Mouse (Mus musculus) liver, embryonic 11.5 days (tissue): ENCODE data around the gene Atf2. TPM values are rescaled to one million over a fixed set of nuclear protein-coding genes. Genes with fewer than 3 reads are reported as not detected.

Source experiments
- ATAC-seq: fragments of 200-750 bp; cut with Nextera tagmentation; replicated peaks from 2 replicates; pipeline ENCODE4 v1.8.0; 2017; ENCODE audit warnings: moderate number of reproducible peaks, mild to moderate bottlenecking, moderate TSS enrichment, moderate library complexity; ENCODE audit not compliant: low FRiP score
- DNase-seq: peaks from one replicate; pipeline ENCODE4 v3.0.0-alpha.2; 2017; ENCODE audit warnings: low spot score
- H3K27ac ChIP-seq: fragments of 300-500 bp; sonication (generic); 2 replicates; pipeline ENCODE4 v1.5.1; 2014; ENCODE audit warnings: mild to moderate bottlenecking, low read depth, low read length, control low read depth
- H3K27me3 ChIP-seq: fragments of 300-500 bp; sonication (generic); replicated peaks from 2 replicates; pipeline ENCODE4 v1.6.1; 2014; ENCODE audit warnings: low read length, mixed read lengths; ENCODE audit not compliant: control insufficient read depth, insufficient read depth
- H3K36me3 ChIP-seq: fragments of 300-500 bp; sonication (generic); 2 replicates; pipeline ENCODE4 v1.6.1; 2014; ENCODE audit warnings: mild to moderate bottlenecking, low read length, moderate library complexity, mixed read lengths; ENCODE audit not compliant: control insufficient read depth, insufficient read depth
- H3K4me1 ChIP-seq: fragments of 300-500 bp; sonication (generic); replicated peaks from 2 replicates; pipeline ENCODE4 v1.6.1; 2014; ENCODE audit warnings: low read length, mixed read lengths; ENCODE audit not compliant: control insufficient read depth, insufficient read depth
- H3K4me2 ChIP-seq: fragments of 300-500 bp; sonication (generic); 2 replicates; pipeline ENCODE4 v1.6.1; 2014; ENCODE audit warnings: mild to moderate bottlenecking, control low read depth, moderate library complexity
- H3K4me3 ChIP-seq: fragments of 300-500 bp; sonication (generic); 2 replicates; pipeline ENCODE4 v1.5.1; 2014; ENCODE audit warnings: low read depth, low read length, control low read depth
- H3K9ac ChIP-seq: fragments of 300-500 bp; sonication (generic); 2 replicates; pipeline ENCODE4 v1.6.1; 2014; ENCODE audit warnings: low read depth, low read length, control low read depth
- H3K9me3 ChIP-seq: fragments of 300-500 bp; sonication (generic); 2 replicates; pipeline ENCODE4 v1.6.1; 2016; ENCODE audit warnings: low read length, inconsistent platforms, mixed read lengths; ENCODE audit not compliant: control insufficient read depth
- WGBS: fragments of 180-500 bp; shearing (Covaris S2); extraction: QIAGEN DNeasy Blood & Tissue Kit; methylation state at CpG from one replicate; pipeline ENCODE4 v1.1.7; 2014; 5-methylcytosine and 5-hydroxymethylcytosine counted together
- polyA plus RNA-seq: library from polyadenylated mRNA; unstranded; fragments of >200 nt; fragmentation: Nextera tagmentation; extraction: Ambion mirVana; gene quantifications from 2 replicates; pipeline ENCODE4 v1.2.1, GENCODE M21; 2014

Atf2 gene
- polyA plus RNA-seq, 1 experiment from 2014 or later = 46.8 TPM

DNA sequence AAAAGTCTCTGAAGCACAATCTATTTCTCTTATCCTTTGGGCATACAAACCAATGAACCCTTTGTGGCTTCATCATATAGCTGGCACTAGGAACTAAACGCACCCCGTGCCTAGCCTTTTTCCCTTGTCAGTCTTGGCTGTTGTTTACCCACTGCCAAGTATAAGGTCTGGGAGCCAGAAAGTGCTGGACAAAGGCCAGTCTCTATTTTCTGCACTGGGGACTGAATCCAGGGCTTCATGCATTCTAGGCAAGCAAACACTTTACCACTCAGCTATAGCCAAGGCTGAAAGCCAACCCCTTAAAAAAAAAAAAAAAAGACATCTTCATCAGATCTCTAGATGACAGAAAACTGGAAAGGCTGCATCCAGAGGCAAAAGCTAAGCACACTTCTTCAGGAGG, 102.1 kb downstream of the Atf2 start:
- no peaks in the 10 kb centered on the region for H3K9me3 ChIP-seq
- H3K9ac ChIP-seq = no peak overlapping the region
- no peak for DNase-seq
- peaks cover 5% of the 10 kb centered on the region; the same call in 1 of the 2 replicates for H3K27me3 ChIP-seq
- WGBS = 85% methylated on average over 2 of the region's 2 CpGs
- no peak overlapping the region for H3K4me3 ChIP-seq
- no peak for ATAC-seq
- H3K4me1 ChIP-seq = no peaks in the 10 kb centered on the region
- H3K4me2 ChIP-seq = no peak overlapping the region
- no peak overlapping the region for H3K27ac ChIP-seq
- no peaks in the 10 kb centered on the region for H3K36me3 ChIP-seq

DNA sequence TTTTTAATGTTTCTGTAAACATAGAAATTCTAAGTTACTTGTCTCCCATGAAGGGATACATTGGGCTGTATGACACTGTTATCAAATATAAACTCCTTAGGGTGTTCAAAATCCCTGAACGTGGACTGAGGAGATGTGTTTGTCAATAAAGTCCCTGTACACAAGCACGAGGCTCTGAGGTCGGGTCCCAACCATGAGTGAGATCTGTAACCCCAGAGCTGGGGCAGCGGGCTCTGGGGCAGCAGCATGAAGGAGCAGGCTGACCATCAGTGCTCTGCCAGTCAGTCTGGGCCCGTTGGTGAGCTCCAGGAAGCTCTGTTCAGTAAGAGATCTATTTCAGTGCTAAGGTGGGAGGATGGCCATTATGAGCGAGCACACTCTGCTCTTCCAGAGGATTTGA, 104.0 kb downstream of the Atf2 start:
- ATAC-seq = no peak
- Histone ChIP-seq H3K9me3 (no peaks in the 10 kb centered on the region), H3K9ac (no peak overlapping the region), H3K4me3 (no peak overlapping the region), H3K4me1 (no peaks in the 10 kb centered on the region), H3K27ac (no peak overlapping the region), H3K27me3 (peaks cover 5% of the 10 kb centered on the region; the same call in 1 of the 2 replicates), H3K4me2 (no peak overlapping the region), H3K36me3 (no peaks in the 10 kb centered on the region)
- WGBS = 65% methylated on average over 6 of the region's 6 CpGs
- no peak for DNase-seq

DNA sequence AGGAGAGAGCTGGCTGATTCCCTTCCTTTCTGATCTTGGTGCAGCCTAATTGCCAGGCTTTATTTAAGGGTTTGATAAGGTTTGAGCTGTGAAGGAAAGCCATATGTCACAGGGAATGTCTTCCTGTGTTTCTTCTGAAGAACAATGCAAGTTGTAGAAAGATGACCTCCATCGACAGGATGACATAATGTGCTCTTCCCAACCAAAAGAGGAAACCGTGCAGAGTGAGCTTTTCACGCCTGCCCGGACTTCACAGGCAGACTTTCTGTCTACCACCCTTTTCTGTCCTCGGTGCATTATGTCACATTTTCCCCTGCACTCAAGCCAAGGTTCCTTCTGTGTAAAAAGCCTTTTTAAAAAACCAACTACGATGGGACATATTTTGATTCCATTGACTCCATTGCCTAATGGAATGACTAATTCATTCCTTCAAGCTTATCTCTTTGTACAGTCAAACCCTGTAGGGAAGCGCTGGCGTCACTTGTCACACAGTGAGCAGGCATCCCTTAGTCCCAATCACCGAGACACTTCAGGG, 110.0 kb downstream of the Atf2 start:
- 27% methylated on average over 9 of the region's 9 CpGs for WGBS
- Histone ChIP-seq H3K9me3 (no peaks in the 10 kb centered on the region), H3K4me1 (no peaks in the 10 kb centered on the region), H3K36me3 (no peaks in the 10 kb centered on the region), H3K27me3 (peaks cover 6% of the 10 kb centered on the region), H3K4me2 (0 out of 2 replicates have a peak overlapping the region, but pooled peaks have one; percentile 6), H3K27ac (no peak overlapping the region), H3K4me3 (no peak overlapping the region), H3K9ac (no peak overlapping the region)
- DNase-seq (no peak), ATAC-seq (no peak)

DNA sequence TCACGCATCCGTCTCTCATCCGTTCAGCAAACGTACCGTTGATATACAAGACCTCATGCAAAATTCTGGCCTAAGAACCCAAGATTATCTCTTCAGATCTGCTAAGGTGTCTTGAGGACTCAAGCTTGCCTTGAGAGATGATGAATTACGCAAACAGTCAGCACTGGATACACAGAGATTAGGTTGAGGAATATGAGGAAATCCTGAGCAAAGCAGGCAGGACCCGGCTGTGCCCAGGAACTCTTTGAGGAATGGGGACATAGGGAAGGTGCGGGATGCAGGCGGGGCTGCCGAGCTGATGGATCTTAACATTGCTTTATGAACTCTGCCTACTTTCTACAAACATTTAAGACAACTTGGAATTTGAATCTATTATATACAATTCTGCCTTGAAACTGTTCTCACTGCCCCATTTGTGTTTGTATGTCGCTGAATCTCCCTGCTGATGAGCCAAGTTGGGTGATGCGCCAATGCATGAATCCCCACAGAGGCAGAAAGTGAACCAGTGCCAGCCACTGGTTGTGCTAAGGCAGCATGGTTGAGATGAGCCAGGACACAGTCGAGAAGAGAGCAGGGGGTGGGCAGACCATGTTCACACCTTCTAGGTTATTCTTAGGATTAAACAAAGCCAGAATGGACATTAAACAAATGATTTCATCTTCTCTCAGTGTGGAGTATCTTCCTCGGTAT, 112.0 kb downstream of the Atf2 start:
- no peaks in the 10 kb centered on the region for H3K9me3 ChIP-seq
- H3K4me1 ChIP-seq = no peaks in the 10 kb centered on the region
- H3K4me3 ChIP-seq = no peak overlapping the region
- H3K27me3 ChIP-seq = peaks cover 19% of the 10 kb centered on the region
- DNase-seq (no peak), ATAC-seq (no peak)
- no peak overlapping the region for H3K4me2 ChIP-seq
- 83% methylated on average over 14 of the region's 14 CpGs for WGBS
- H3K27ac ChIP-seq = no peak overlapping the region
- H3K36me3 ChIP-seq = no peaks in the 10 kb centered on the region
- no peak overlapping the region for H3K9ac ChIP-seq

DNA sequence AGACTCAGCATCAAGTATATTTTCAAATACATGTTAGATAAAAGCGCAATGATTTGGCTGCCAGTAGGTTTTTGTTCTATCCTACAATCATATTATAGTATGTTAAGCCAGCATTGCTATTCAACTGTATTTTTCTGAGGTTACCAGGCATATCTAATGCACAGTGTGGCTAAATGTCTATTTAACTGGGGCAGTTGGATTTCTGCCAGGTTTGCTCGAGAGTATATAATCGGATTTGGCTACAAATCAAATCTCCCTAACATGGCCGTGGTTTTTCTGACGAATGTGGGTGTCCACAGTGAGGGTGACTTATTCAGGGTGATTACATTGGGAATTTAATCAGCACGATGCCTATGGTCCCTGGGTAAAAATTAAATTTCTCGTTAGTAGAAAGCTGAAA, 112.6 kb downstream of the Atf2 start:
- no peak overlapping the region for H3K4me3 ChIP-seq
- DNase-seq (no peak), ATAC-seq (no peak)
- no peak overlapping the region for H3K4me2 ChIP-seq
- H3K9me3 ChIP-seq = no peaks in the 10 kb centered on the region
- 81% methylated on average over 7 of the region's 7 CpGs for WGBS
- no peak overlapping the region for H3K9ac ChIP-seq
- H3K4me1 ChIP-seq = no peaks in the 10 kb centered on the region
- no peak overlapping the region for H3K27ac ChIP-seq
- peaks cover 21% of the 10 kb centered on the region for H3K27me3 ChIP-seq
- no peaks in the 10 kb centered on the region for H3K36me3 ChIP-seq

DNA sequence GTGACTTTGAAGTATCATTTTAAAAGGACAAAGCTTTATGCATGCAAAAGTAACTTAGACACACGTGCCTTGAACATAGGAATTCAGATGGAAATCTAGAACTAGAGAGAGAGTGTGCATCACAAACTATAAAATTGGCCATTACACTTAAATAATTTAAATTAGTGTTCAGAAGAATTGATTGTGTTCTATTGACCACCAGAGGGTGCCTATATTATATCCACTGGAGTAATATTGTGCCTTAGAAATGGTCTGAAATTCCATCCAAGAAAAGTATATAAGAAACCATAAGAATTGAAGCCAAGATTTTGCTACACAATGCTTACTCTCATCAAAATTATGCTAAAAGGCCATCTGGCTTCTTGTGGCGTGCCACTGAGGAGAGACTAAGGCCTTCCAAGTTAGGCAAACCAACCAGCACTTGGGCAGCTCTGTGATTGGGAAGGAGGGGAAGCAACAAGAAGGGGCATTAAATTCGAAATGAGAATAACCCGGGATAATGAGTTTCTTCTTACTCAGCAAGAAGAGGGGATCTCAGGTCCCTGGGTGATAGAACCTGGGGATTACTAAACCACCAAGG, 113.3 kb downstream of the Atf2 start:
- Histone ChIP-seq H3K4me2 (no peak overlapping the region), H3K9me3 (no peaks in the 10 kb centered on the region), H3K4me3 (no peak overlapping the region), H3K27ac (no peak overlapping the region), H3K36me3 (no peaks in the 10 kb centered on the region), H3K27me3 (peaks cover 21% of the 10 kb centered on the region), H3K4me1 (no peaks in the 10 kb centered on the region), H3K9ac (no peak overlapping the region)
- DNase-seq = no peak
- WGBS = 66% methylated on average over 4 of the region's 4 CpGs
- ATAC-seq = no peak

DNA sequence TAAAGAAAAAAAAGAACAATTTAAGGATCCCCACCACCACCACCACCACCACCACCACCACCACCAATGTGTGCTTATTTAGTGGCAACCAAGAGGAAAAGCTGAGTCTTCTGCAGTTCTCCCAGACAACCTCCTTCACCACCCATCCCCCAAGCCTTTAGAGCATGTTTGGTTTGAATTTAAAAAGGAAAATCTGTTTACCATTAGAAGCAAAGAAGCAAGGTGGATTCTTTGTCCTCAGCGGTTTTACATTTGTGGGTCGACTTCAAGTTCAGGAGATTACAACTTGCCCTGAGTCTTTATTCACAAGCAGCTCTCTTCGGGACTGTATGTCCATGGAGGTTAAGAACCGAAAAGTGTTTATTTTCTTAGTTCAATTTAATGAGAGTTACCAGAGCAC, 115.5 kb downstream of the Atf2 start:
- H3K9ac ChIP-seq = no peak overlapping the region
- peaks cover 21% of the 10 kb centered on the region for H3K27me3 ChIP-seq
- H3K4me1 ChIP-seq = no peaks in the 10 kb centered on the region
- H3K9me3 ChIP-seq = no peaks in the 10 kb centered on the region
- no peak overlapping the region for H3K27ac ChIP-seq
- ATAC-seq = no peak
- H3K36me3 ChIP-seq = no peaks in the 10 kb centered on the region
- DNase-seq = no peak
- no peak overlapping the region for H3K4me2 ChIP-seq
- WGBS = 40% methylated on average over 4 of the region's 4 CpGs
- no peak overlapping the region for H3K4me3 ChIP-seq

DNA sequence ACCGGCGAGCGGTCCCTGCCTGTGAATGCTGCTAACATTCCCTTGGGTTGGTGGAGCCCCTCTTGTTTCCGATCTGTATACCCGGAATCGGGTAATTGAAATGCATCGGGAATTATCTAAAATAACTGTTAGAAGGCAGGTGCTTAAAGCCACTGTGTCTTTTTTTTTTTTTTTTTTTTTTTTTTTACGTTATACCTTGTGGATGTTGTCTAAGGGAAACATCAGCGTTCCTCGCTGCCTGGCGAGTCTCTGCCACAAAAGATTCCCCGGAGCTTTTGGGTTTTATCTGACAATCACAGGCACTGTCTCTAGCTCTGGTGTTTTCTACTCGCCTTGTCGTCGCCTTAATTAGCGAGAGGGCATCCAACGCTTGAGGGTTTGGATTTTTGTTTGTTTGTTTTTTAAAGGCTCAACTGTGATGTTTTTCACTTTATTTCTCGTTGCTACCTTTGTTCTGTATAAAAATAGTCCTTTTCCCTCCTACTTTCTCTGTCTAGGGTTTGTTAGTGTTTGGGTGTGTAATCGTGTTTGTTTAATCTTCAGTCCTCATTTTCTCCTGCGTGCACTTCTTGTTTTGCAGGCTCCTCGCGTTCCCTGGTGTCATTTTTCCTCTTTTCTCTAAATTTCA, 116.6 kb downstream of the Atf2 start:
- WGBS = under 1% methylated on average over 22 of the region's 22 CpGs
- peaks cover 21% of the 10 kb centered on the region for H3K27me3 ChIP-seq

More for the DNA sequence above, 116.6 kb downstream of the Atf2 start:
- Histone ChIP-seq H3K4me3 (peak overlapping the region; percentile 82), H3K36me3 (no peaks in the 10 kb centered on the region), H3K27ac (no peak overlapping the region), H3K4me2 (peak overlapping the region; percentile 97), H3K9me3 (no peaks in the 10 kb centered on the region), H3K4me1 (no peaks in the 10 kb centered on the region), H3K9ac (peak overlapping the region; percentile 70; the same call in 1 of the 2 replicates)
- ATAC-seq (0 out of 2 replicates have a peak, but pooled peaks have one; percentile 9), DNase-seq (no peak)
